Mouse (Mus musculus) heart, adult 18-20 months (tissue): ENCODE measurements around the gene Dtd2. TPM values are rescaled to one million over a fixed set of nuclear protein-coding genes. Genes with fewer than 3 reads are reported as not detected.

Experiments used
- DNase-seq, 2 experiments: peaks; one replicate each; pipeline ENCODE4 v3.0.0; 2021 to 2022; ENCODE audit warnings: mixed read lengths in 1 of 2
- long read RNA-seq, 2 experiments: library from polyadenylated mRNA; stranded (forward); transcript quantifications; one replicate each; pipeline ENCODE4 v2.0.0; 2021
- total RNA-seq, 2 experiments: library from RNA; stranded (reverse); gene quantifications; 2 replicates each; pipeline ENCODE4 v1.2.3; 2021

Gene Dtd2
- 1 to 10 TPM; 5.8 to 6.7 TPM for total RNA-seq
- long read RNA-seq, experiment 1, partial matches to known transcripts, result 0 of 7 reads
- long read RNA-seq, experiment 1, other reads (novel, unspliced or antisense), result 3 of 7 reads
- long read RNA-seq, experiment 2, partial matches to known transcripts, result 0 of 10 reads
- long read RNA-seq, experiment 2, other reads (novel, unspliced or antisense), result 6 of 10 reads

DNA sequence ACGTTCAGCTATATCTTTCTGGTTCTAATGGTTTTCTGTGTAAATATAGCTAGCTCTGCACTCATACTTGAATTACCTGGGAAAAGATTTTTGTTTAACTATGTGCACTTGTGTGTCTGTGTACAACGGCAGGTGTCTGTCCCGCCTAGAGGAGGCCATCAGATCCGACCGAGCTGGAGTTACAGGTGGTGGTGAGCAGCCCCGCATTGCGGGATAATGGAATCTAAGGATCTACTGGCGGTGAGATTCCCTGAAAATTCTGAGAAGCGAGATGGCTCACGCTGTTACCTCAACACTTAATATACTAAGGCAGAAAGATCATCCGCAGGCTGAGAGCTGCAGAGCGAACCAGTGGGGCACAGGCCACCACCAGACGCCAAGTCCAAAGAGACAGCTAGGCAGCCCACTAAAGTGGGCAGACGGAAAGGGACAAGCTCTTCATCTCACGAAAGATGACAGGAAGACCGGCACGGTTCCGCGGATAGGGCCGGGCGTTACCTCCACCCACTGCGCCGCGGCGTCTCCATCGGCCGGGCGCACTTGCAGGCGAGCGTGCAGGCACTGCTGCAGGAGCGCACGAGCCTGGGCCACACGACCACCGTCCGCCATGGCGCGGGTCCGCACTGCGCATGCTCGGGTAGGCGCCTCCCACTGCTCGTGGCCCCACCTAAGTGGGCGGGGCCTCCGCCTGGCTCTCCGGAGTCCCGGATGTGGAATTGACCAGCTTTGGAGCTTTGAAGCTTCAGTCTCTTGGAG lies at the start of gene Dtd2:
Dtd2 (minus strand) TSS at position 625 of the 756 bp plus-strand sequence.
- DNase-seq, result peak; percentile 92 to 93

- no peak for DNase-seq
Measured at GRCm38 (mm10) chr12:52049324-52049723, 43.0 kb upstream of the Dtd2 start.

- DNase-seq, result no peak
Measured at GRCm38 (mm10) chr12:52046371-52046770, 40.1 kb upstream of the Dtd2 start.

DNA sequence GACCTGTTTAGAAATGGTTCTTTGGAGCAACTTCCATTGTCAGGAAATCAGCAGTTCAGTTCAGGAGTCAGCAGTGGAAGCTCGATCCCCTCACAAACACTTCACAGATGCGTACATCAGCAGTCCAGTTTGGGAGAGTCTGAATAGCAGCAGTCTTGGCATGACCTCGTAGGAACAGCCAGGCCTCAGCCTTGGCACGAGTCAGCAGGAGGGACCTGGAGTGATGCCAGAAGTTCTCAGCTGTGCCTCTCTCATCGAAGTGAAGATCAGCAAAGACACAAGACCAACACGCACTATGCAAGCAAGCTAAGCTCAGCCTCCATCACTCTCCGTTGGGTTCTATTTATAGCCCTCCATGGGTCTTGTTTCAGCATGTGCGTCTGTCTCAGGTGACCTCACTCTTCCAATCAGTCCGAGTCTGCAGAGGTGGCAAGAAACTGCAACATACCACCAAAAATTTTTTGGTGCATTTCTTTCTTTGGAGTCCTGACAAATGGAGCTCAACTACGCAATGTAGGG lies 36.6 kb upstream of the Dtd2 start:
- peak; percentile 22 to 24 for DNase-seq

DNA sequence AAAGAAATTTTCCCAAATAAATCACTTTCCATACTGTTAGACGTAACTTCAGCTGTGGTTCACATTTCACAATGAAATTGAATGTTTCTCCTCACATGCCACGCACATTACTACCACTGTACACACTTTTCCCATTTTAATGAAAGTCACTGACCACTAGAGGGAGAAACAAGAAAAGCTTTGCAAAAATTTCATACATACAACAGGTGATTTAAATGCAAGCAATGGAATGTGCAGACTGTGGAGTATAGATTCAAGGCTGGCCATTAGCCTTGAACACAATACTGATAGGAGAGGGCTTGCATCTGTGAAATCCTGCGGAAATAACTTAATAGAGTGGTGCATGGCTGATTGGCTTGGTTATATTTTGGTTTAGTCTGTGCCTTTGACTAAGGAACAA lies 32.1 kb upstream of the Dtd2 start:
- peak in 1 of 2 experiments; percentile 14 for DNase-seq

DNA sequence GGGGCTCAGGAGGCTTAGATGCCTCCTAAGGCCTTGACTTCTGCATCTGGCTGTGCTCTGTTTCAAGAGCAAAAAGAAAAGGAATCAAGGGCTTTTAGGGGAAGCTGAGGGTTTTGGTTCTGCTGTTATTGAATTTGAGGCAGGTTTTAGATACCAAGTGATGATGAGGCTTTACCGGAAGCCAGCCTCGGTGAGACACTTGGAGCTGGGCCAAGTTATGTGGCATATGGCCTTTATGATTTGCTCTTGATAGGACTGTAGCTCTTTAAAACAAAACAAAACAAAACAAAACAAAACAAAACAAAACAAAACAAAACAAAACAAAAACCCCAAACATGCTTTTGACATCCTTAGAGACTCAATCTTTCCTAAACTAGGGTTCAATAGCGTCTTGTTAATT lies 28.7 kb upstream of the Dtd2 start:
- DNase-seq, result no peak

DNA sequence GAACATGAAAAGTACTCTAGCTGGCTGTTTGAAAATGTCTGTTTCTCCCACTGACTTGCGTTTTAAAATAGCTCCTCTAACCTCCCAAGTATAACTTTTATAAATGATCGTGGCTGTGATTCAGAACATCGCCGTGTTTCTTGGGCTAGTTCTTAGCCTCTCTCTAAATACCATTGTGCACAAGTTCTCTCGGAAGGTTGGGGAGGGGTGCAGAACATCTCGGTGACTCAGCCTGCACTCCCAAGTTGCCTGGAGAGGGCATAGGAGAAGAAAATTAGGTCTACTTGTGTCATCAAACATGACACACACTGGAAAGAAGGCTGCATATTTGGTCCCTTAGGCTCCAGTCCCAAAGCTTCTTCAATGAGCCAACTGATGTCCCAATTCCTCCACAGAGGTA lies 26.0 kb upstream of the Dtd2 start:
- no peak for DNase-seq

GRCm38 (mm10) chr12:52027963-52028362 lies 21.7 kb upstream of the Dtd2 start, which contains the start of gene Gpr33:
Gpr33 (minus strand) TSS chr12:52028063.
- no peak for DNase-seq

GRCm38 (mm10) chr12:52014494-52015029 lies 8.3 kb upstream of the Dtd2 start:
- no peak for DNase-seq

DNA sequence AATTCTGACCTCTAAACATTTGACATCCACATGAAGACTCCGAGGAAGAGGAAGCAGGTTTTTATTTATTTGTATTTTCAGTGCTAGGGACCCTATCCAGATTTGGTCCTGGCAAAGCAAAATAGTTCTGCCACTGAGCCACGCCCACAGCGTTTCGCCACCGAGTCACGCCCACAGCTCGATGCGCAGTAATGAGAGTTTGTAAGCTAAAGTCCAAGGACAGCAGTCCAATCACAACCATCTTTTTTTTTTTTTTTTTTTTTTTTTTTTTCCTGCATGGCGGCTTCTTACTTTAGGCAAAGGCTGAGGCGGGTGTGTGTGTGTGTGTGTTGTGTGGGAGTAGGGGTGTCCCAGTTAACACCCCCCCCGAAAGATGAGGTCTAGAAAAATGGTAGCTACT lies 7.7 kb upstream of the Dtd2 start:
- no peak for DNase-seq

GRCm38 (mm10) chr12:52013274-52013673 lies 7.0 kb upstream of the Dtd2 start:
- no peak for DNase-seq

GRCm38 (mm10) chr12:52012159-52012558 lies 5.9 kb upstream of the Dtd2 start:
- no peak for DNase-seq

DNA sequence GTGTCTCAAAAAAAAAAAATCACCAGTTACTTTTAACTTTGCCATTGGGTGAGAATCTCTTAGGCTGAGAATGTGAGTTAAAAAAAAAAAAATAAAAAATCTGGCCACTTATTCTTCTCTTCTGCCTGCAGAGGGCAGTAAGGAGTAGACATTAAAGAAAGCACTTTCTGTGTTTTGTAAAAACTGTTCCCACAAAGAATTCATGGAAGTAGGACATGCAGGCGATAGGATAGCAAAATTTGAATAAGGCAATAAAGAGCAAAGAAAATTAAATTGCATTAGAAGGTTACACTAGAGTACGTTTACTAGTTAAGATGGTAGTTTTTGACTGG lies 4.3 kb upstream of the Dtd2 start:
- peak; percentile 22 to 51 for DNase-seq

DNA sequence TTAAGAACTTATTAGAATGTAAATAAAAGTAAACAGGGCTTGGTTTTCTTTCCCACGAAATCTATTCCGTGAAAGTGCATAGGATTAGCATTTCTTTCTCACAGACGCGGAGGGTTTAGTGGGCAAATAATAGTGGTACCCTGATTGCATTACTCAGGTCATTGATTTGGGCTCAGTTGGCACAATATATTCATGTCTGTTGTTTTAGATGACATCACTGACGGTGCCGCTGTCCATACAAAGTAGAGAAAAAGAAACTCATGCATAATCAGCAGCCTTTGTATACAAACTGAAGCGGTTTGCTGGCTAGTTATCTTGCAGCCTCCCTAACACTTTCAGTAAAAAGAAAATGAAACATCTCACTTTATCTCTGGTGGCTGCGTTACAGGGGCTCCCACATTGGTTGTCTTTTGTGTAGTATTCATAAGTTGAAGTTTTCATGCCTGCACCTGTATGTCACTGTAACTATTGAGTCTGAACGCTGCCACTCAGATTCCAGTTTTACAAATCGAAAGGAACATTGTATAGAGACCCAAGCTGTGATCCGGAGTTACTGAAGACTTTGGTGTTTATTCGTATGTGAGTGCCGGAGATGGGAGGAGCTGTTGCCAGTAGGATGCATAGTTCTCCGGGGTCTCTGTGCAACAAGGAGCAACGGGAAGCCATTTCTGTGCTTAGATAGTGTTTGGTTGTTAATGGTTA lies 3.8 kb upstream of the Dtd2 start:
- no peak for DNase-seq

- no peak for DNase-seq
Measured at GRCm38 (mm10) chr12:52006633-52006994, 313 bp upstream of the Dtd2 start.

DNA sequence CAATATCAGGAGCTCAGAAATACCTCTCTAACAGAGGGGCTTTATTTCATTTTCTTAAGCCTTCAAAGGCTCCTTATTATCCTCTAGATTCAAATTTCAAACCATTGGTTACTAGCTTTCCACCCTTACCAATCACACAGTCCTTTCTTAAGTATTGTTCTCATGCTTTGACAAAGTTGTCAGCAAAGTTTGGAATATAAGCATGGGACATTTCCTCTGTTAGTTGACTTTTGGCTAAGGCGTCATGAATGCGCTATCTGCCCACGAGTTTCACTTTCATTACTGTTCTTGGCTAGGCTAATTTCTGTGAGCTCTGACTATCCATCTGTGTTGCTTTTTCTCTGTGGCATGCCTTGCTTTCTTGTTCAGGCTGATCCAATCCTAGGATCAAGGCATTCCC lies 3.6 kb downstream of the Dtd2 start:
- no peak for DNase-seq

DNA sequence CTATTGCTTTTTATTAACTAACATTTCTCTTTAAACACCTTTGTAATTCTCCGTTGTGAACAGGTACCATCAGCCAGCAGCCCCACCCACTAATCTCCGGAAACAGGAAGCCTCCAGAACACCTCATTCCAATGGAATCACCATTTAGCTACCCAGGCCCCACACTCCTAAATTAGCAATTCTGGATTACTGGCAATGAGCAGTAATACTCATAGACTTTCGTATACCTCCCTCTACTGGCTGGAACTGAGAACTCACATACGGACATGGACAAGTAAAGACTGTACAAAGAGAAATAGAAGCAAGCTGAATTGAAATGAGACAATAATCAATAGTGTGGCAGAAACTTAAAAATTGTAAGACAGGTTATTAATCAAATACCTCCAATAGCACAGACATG lies 4.8 kb downstream of the Dtd2 start:
- DNase-seq, result peak; percentile 78 to 85

DNA sequence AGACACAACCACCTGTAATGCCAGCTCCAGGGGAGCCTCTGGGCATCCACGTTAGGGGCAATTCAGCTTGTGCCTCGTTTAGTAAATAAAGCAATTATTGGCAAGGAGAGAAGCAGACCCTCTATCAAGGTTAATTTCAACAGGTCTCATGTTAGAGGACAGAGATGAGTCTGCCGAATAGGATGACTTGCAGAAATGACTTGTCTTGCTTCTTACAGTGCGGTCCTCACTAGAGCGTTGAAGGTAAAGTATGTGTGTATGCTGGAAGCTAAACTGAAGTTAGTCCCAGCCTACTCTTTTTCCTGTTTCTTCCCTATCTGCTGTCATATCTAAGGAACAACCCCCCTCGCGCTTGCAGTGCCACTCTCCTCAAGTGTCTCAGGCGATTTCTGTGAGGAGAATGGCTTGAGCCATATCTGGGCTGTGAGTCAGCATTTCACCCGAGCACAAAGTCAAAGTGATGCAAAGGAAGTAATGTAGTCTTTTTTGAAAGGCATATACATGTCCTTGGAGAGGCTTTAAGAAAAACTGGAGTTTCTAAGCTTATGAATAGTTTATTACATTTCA lies 7.9 kb downstream of the Dtd2 start:
- DNase-seq, result no peak

GRCm38 (mm10) chr12:51995738-51996536 lies 10.4 kb downstream of the Dtd2 start:
- DNase-seq, result no peak

GRCm38 (mm10) chr12:51990629-51991028 lies 15.7 kb downstream of the Dtd2 start:
- no peak for DNase-seq

GRCm38 (mm10) chr12:51988536-51988935 lies 17.8 kb downstream of the Dtd2 start:
- no peak for DNase-seq

DNA sequence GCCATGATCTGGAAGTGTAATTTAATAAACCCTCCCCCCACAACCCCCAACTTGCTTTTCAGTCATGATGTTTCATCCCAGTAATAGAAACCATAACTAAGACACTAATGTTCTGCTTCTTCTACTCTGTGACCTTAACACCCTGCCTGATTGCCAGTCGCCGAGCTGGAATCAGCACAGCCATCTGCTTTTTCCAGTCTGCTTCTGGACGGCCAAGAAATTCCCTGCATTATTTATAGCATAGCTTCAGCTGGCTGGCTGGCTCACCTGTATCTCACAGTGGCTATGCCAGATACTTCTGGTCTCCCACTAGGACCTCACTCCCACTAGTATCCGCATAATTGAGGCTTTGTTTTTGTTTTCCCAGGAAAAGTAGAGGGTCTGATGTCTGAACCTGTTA lies 20.5 kb downstream of the Dtd2 start:
- DNase-seq, result peak; percentile 37 to 53
